Mouse (Mus musculus): ENCODE measurements around the gene Nox1. TPM values are rescaled to one million over a fixed set of nuclear protein-coding genes. Genes with fewer than 3 reads are reported as not detected.
"Not testable (repeated sequence)": the region's sequence is repeated elsewhere in the genome, so short reads cannot be mapped to it uniquely, and the experiment has no call there.

Gene Nox1
- polyA plus RNA-seq (2021), result 0.27 TPM

GRCm38 (mm10) chrX:134221856-134222255 lies at the start of gene Nox1:
Gene Nox1, minus strand, starts transcription at chrX:134221956.
- TF ChIP-seq CTCF (IDR thresholded peaks at IDR 0.05), result no peak
- in situ Hi-C loops (cut with MboI; ENCODE audit: low pct_unique_long_range_greater_than_20kb), result no loop called here
- POLR2A ChIA-PET, result no interaction called here
- H3K27me3 ChIP-seq, result peaks cover 8% of the 10 kb centered on the region
- ATAC-seq, result no peak
- no peak for DNase-seq (ENCODE audit: low read depth, low spot score)
- CTCF ChIA-PET, result no interaction called here

- ChIA-PET CTCF (interaction anchor here (1.3 to 1.8 kb wide), 2 partner anchors 10 to 54 kb away, joined by 3 to 4 read pairs; no protein-coding TSS in a partner anchor), POLR2A (interaction anchor here (1.1 kb wide), 1 partner anchor 15 kb away, joined by 4 read pairs; the partner anchor contains the start of gene Trmt2b)
- DNase-seq (ENCODE audit: low read depth, low spot score) (no peak), ATAC-seq (no peak)
- peaks cover 2% of the 10 kb centered on the region for H3K27me3 ChIP-seq
- TF ChIP-seq CTCF (IDR thresholded peaks at IDR 0.05), result no peak
- in situ Hi-C loops (cut with MboI; ENCODE audit: low pct_unique_long_range_greater_than_20kb), result no loop called here
Observed at GRCm38 (mm10) chrX:134262129-134262528, 40.4 kb upstream of the Nox1 start.

- POLR2A ChIA-PET, result interaction anchor here (1.1 kb wide), 1 partner anchor 16 kb away, joined by 4 read pairs; the partner anchor contains the start of gene Trmt2b
- H3K27me3 ChIP-seq, result no peaks in the 10 kb centered on the region
- CTCF ChIA-PET, result interaction anchor here (1.3 kb wide), 1 partner anchor 55 kb away, joined by 3 read pairs; no protein-coding TSS in a partner anchor
- ATAC-seq (no peak), DNase-seq (ENCODE audit: low read depth, low spot score) (no peak)
- TF ChIP-seq CTCF (IDR thresholded peaks at IDR 0.05), result no peak
- in situ Hi-C loops (cut with MboI; ENCODE audit: low pct_unique_long_range_greater_than_20kb), result no loop called here
Observed at GRCm38 (mm10) chrX:134261191-134261590, 39.4 kb upstream of the Nox1 start.

DNA sequence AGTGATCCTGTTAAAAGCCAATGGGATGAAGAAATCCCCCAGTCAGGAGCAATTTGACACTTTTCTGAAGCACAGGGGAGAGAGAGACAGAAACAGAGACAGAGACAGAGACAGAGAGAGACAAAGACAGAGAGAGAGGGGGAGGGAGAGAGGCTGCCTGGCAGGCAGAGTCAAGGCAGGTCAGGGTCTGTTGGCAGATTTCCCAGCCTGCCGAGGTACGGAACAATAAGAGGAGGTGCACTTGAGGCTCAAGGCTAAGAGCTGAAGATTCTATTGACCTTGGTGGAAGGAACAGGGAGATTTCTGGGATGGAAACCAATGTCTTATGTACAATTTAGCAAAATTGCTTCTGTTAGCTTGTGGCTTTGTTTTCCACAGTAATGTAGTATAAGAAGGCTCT lies 26.4 kb upstream of the Nox1 start:
- peaks cover 8% of the 10 kb centered on the region for H3K27me3 ChIP-seq
- in situ Hi-C loops (cut with MboI; ENCODE audit: low pct_unique_long_range_greater_than_20kb), result no loop called here
- ChIA-PET CTCF (no interaction called here), POLR2A (no interaction called here)
- no peak for ATAC-seq
- no peak for DNase-seq (ENCODE audit: low read depth, low spot score)
- TF ChIP-seq CTCF (IDR thresholded peaks at IDR 0.05), result no peak

DNA sequence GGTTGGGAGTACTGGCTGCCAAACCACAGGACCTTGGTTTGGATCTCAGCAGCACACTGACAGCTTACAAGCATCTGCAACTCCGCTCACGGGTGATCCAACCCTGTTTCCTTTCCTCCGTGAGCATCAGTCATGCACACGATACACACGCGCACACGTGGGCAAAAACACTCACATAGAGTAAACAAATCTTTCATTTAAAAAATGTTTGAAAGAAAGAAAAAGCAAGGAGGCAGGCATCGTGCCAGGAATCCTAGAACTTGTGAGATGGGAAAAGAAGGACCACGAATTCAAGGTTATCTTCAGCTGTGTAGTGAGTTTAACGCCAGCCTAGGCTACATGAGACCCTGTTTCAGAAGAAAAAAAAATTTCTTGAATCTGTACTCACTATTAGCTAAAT lies 24.2 kb upstream of the Nox1 start:
- DNase-seq (ENCODE audit: low read depth, low spot score) (no peak), ATAC-seq (no peak)
- H3K27me3 ChIP-seq, result peaks cover 8% of the 10 kb centered on the region
- CTCF ChIA-PET, result no interaction called here
- POLR2A ChIA-PET, result no interaction called here
- in situ Hi-C loops (cut with MboI; ENCODE audit: low pct_unique_long_range_greater_than_20kb), result no loop called here
- TF ChIP-seq CTCF (IDR thresholded peaks at IDR 0.05), result no peak

DNA sequence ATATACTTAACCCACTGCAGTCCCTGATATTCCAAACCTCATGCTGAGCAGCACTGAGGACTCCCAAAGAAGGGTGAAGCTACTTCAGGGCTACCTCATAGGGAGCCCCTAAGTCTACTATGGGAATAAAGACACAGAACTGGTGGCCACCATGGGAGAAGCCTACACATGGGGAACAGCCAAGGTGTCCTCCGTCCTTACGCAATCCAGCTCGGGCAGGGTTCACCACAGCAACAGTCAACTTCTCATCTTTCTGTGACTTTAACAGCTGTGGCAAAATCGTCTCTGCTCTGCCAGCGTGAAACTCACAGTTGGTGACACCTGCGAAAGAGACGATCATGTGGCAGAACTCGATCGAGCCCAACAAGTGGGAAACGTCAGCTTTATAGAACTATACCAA lies 16.5 kb upstream of the Nox1 start:
- ChIA-PET CTCF (no interaction called here), POLR2A (no interaction called here)
- in situ Hi-C loops (cut with MboI; ENCODE audit: low pct_unique_long_range_greater_than_20kb), result no loop called here
- no peak for ATAC-seq
- no peak for DNase-seq (ENCODE audit: low read depth, low spot score)
- TF ChIP-seq CTCF (IDR thresholded peaks at IDR 0.05), result no peak
- H3K27me3 ChIP-seq, result no peaks in the 10 kb centered on the region

GRCm38 (mm10) chrX:134233048-134233447 lies 11.3 kb upstream of the Nox1 start:
- H3K27me3 ChIP-seq, result no peaks in the 10 kb centered on the region
- ChIA-PET POLR2A (no interaction called here), CTCF (no interaction called here)
- ATAC-seq (no peak), DNase-seq (ENCODE audit: low read depth, low spot score) (no peak)
- TF ChIP-seq CTCF (IDR thresholded peaks at IDR 0.05), result no peak
- in situ Hi-C loops (cut with MboI; ENCODE audit: low pct_unique_long_range_greater_than_20kb), result no loop called here

GRCm38 (mm10) chrX:134220618-134221017 lies 1.1 kb downstream of the Nox1 start:
- DNase-seq (ENCODE audit: low read depth, low spot score) (no peak), ATAC-seq (no peak)
- H3K27me3 ChIP-seq, result peaks cover 8% of the 10 kb centered on the region
- in situ Hi-C loops (cut with MboI; ENCODE audit: low pct_unique_long_range_greater_than_20kb), result no loop called here
- no peak for TF ChIP-seq CTCF (IDR thresholded peaks at IDR 0.05)
- ChIA-PET CTCF (interaction anchor here (1.4 kb wide), 1 partner anchor 99 kb away, joined by 3 read pairs; no protein-coding TSS in a partner anchor), POLR2A (no interaction called here)

- ChIA-PET CTCF (interaction anchor here (1.7 kb wide), 1 partner anchor 19 kb away, joined by 3 read pairs; no protein-coding TSS in a partner anchor), POLR2A (no interaction called here)
- ATAC-seq, result no peak
- no peak for TF ChIP-seq CTCF (IDR thresholded peaks at IDR 0.05)
- in situ Hi-C loops (cut with MboI; ENCODE audit: low pct_unique_long_range_greater_than_20kb), result no loop called here
- no peak for DNase-seq (ENCODE audit: low read depth, low spot score)
- peaks cover 8% of the 10 kb centered on the region for H3K27me3 ChIP-seq
Observed at GRCm38 (mm10) chrX:134218161-134218560, 3.6 kb downstream of the Nox1 start.

DNA sequence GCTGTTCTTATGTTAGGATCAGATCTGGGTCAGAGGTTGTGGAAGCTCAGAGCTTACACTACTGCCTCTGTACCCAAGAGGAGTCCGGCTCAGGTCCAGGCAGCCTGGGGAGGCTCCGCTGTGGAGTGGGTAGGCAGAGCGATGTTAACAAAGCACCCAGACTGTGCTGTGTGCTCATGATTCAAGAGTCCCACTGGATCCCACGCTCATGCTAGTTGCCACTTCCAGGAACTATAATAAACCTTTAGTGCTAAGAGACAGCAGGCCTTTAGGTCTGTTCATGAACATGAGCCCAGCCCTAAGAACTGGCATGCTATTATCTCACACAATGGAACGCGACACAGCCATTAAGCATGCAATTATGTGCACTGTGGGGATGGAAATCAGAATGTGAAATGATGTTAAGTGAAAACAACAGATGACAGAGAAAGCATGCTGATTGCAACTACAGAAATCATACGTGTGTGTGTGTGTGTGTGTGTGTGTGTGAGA lies 10.6 kb downstream of the Nox1 start:
- POLR2A ChIA-PET, result no interaction called here
- no peak for TF ChIP-seq CTCF (IDR thresholded peaks at IDR 0.05)
- in situ Hi-C loops (cut with MboI; ENCODE audit: low pct_unique_long_range_greater_than_20kb), result no loop called here
- ATAC-seq, result no peak
- CTCF ChIA-PET, result no interaction called here
- DNase-seq (ENCODE audit: low read depth, low spot score), result no peak
- peaks cover 5% of the 10 kb centered on the region for H3K27me3 ChIP-seq

GRCm38 (mm10) chrX:134208491-134208890 lies 13.3 kb downstream of the Nox1 start:
- TF ChIP-seq CTCF (IDR thresholded peaks at IDR 0.05), result no peak
- ATAC-seq (no peak), DNase-seq (ENCODE audit: low read depth, low spot score) (no peak)
- ChIA-PET CTCF (no interaction called here), POLR2A (no interaction called here)
- in situ Hi-C loops (cut with MboI; ENCODE audit: low pct_unique_long_range_greater_than_20kb), result no loop called here
- peaks cover 18% of the 10 kb centered on the region for H3K27me3 ChIP-seq

DNA sequence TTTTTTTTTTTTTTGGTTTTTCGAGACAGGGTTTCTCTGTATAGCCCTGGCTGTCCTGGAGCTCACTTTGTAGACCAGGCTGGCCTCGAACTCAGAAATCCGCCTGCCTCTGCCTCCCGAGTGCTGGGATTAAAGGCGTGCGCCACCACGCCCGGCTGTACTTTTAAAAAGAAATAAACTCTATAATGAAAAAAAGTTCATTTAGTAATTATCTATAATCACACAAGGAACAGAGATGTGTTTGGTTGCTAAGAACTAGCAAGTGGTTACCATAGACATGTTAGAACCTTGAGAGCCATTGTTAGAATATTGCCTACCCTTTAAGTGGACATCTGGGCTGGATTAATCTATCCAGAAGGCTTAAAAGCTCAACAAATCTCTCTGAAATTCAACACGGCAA lies 34.6 kb downstream of the Nox1 start, which contains the start of gene Arl13a:
TSS of gene Arl13a (plus strand) at position 301 of the 400 bp plus-strand sequence.
- CTCF ChIA-PET, result interaction anchor here (1.1 kb wide), 1 partner anchor 13 kb away, joined by 3 read pairs; no protein-coding TSS in a partner anchor

More for the DNA sequence above, 34.6 kb downstream of the Nox1 start, which contains the start of gene Arl13a:
- H3K27me3 ChIP-seq; ATAC-seq; DNase-seq (ENCODE audit: low read depth, low spot score); POLR2A ChIA-PET; in situ Hi-C loops (cut with MboI; ENCODE audit: low pct_unique_long_range_greater_than_20kb): not testable (repeated sequence)

Measured in Patski (cell line).